Mouse (Mus musculus) thymus, adult 2 months (tissue): ENCODE data around the gene Epha2.

Source experiments
- CTCF ChIP-seq: fragments of 200-500 bp; IDR thresholded peaks from 2 replicates; pipeline ENCODE4 v1.5.1; 2012; ENCODE audit warnings: mild to moderate bottlenecking, control low read depth, low read length, moderate library complexity, borderline replicate concordance; ENCODE audit not compliant: control insufficient read depth, poor library complexity, insufficient read depth; ENCODE audit errors: extremely low read depth
- POLR2A ChIP-seq: fragments of 200-500 bp; IDR thresholded peaks from 2 replicates; pipeline ENCODE4 v1.6.1; 2012; ENCODE audit warnings: mild to moderate bottlenecking, low read length, control low read depth, moderate library complexity; ENCODE audit not compliant: control insufficient read depth, poor library complexity, insufficient read depth; ENCODE audit errors: extremely low read depth

- TF ChIP-seq CTCF (no peak), POLR2A (no peak)
Measured at GRCm38 (mm10) chr4:141278154-141278553, 22.9 kb upstream of the Epha2 start.
